Mouse (Mus musculus): ENCODE measurements around the gene Ak4.

Ak4 gene

DNA sequence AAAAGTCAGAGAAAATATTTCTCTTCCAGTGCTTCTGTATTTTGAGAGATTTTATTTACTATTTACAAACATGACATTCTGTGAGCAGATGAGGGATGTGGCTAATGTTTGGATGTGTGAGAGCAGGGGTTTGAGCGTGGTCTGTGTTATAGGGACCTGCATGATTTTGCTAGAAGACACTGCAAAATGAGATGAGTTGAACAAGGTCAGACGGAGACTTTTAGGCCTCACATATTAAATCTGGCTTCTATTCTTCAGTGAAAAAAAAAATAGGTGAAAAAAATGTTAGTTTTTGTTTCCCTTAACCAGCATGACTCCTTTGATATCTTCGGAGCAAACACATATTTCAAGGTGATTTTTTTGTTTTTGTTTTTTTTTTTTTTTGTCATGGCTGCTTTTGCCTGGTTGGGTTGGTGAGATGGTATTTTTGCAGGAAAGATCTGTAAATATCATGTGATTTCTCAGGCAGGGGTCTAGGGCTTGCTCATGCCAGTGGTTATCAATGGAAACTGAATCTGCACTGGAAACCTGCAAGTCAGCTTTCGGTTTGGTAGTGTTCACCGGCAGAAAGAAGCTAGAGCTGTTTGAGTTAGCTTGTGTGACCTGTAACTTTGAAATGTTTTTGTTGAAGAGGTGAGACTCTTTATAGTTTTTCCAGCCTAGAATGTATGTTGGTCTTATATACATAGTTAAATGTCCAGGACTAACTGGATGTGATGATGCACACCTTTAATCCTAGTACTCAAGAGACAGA, 92.9 kb downstream of the Ak4 start:
- no peak for DNase-seq (ENCODE audit: low spot score)

DNA sequence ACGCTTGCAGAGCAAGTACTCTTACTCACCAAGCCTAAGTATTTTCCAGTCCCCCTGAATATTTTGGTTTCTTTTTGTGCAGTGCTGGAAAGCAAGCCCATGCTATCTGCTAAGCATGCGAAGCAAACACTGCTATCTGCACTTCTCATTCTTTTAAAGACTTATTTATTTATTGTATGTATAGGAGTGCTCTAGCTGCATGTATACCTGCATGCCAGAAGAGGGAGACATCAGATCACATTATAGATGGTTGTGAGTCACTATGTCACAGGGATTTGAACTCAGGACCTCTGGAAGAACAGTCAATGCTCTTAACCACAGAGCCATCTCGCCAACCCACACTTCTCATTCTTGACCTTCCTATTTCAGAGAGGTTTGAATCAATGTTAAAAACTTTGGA, 94.2 kb downstream of the Ak4 start:
- no peak for DNase-seq (ENCODE audit: low spot score)

DNA sequence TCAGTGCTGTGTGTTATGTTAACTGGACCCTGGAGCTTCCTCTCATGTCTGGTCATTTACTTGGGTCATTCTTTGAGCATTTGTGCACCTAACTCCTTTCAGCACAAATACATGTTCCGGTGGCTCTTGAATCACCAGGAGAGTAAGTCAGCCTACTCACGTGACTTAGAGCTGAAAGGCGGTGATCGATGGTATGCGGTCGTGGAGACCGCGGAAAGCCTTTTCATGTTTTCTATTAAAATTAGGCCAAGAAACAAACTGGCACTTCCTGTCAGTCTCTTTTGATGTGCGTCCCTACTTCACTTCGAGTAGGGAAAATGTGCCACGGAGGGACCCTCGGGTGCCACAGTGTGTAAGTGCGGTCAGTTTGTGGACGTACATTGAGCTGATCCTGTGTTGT, 96.8 kb downstream of the Ak4 start:
- DNase-seq (ENCODE audit: low spot score): no peak
